Mouse (Mus musculus) lung, postnatal 0 days (tissue): ENCODE results near the gene Rxfp2.

Experiments
- CTCF ChIP-seq: IDR thresholded peaks from 2 replicates; pipeline ENCODE4 v1.5.1; 2016; ENCODE audit warnings: antibody characterized with exemption, mild to moderate bottlenecking
- EP300 ChIP-seq: IDR thresholded peaks from 2 replicates; pipeline ENCODE4 v1.6.1; 2016; ENCODE audit warnings: antibody characterized with exemption, mild to moderate bottlenecking, control low read depth

DNA sequence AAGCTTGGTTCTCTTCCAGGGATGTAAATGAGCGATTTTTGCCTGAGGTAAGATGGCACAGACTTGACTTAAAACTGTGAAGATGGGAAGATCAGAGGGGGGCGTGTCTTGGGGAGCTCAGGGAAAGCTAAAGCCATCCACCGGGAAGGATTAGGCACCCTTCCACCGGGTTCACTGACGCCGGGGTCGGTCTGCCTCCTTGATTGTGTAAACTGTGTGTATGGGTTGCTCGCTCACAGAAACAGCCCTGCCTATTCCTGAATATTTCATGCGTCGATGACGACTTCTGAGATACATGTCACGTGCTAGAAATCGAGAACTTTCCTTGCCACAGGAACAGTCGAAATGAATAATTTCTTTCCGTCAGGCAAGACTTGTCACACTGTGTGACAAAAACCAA, 6.9 kb downstream of the Rxfp2 start:
- TF ChIP-seq CTCF (no peak), EP300 (no peak)
